Mouse (Mus musculus): ENCODE results near the gene 9930021J03Rik.

GRCm38 (mm10) chr19:29675562-29676078 lies 130.2 kb downstream of the 9930021J03Rik start:
- TF ChIP-seq CTCF (IDR thresholded peaks at IDR 0.05; ENCODE audit: borderline replicate concordance, extremely low read depth, insufficient read depth, insufficient read length) (no peak), POLR2A (IDR thresholded peaks at IDR 0.05; ENCODE audit: borderline replicate concordance, extremely low read depth, insufficient read depth, insufficient read length, poor library complexity, severe bottlenecking) (no peak)
